Mouse (Mus musculus) stomach, postnatal 0 days (tissue): Measurements from ENCODE around the gene Irf2bp2.

Experiments
- CTCF ChIP-seq: IDR thresholded peaks from 2 replicates; pipeline ENCODE4 v1.5.1; 2016; ENCODE audit warnings: antibody characterized with exemption, low read depth, mild to moderate bottlenecking, moderate library complexity
- EP300 ChIP-seq: optimal IDR thresholded peaks from 2 replicates; pipeline ENCODE3; 2016; ENCODE audit warnings: antibody characterized with exemption

GRCm38 (mm10) chr8:126589507-126590023, 4.2 kb downstream of the Irf2bp2 start:
- TF ChIP-seq EP300 (no peak), CTCF (no peak)
